ENCODE assay signal across 7 mouse cellular contexts in the genomic region with DNA sequence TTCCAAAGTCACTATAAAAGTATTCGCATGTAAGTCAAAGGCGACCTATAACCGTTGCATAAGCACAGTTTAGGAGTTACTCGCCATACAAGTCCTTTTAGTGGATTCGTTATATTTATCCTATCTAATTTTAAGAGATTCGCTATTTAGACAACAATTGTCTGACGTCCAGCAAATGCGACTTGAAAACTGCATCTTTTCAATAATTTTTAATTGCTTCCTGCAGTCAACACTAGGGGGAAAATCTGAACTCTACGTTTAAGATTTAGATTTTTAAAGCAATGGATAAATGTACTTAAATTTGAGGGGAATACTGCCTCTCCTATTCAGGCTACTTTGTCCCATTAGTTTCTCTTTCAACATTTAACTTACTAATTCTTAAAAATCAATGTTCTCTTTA. TPM values are rescaled to one million over a fixed set of nuclear protein-coding genes. Genes with fewer than 3 reads are reported as not detected.
DNase-seq lines count a peak whose midpoint lies in the region; ATAC-seq lines count a peak whose summit lies in the region.

No protein-coding gene starts in this region.

- no peaks in the 10 kb centered on the region for H3K9me3 ChIP-seq in liver, embryonic 11.5 days (ENCODE audit: control insufficient read depth, low read length)
- H3K9me3 ChIP-seq in forebrain, embryonic 14.5 days (replicated peaks; ENCODE audit: control insufficient read depth, low read length): no peaks in the 10 kb centered on the region
- no peaks in the 10 kb centered on the region for H3K9me3 ChIP-seq in limb, embryonic 12.5 days
- H3K9me3 ChIP-seq in neural tube, embryonic 15.5 days (replicated peaks): no peaks in the 10 kb centered on the region

- no peak overlapping the region for H3K27ac ChIP-seq in liver, embryonic 11.5 days (ENCODE audit: low read depth, low read length)
- H3K27ac ChIP-seq in forebrain, embryonic 14.5 days (ENCODE audit: low read depth, low read length): no peak overlapping the region
- no peak overlapping the region for H3K27ac ChIP-seq in limb, embryonic 12.5 days
- H3K27ac ChIP-seq in neural tube, embryonic 15.5 days (replicated peaks): no peak overlapping the region

- peaks cover 16% of the 10 kb centered on the region for H3K27me3 ChIP-seq in liver, embryonic 11.5 days (replicated peaks; ENCODE audit: control insufficient read depth, insufficient read depth, low read length)
- H3K27me3 ChIP-seq in forebrain, embryonic 14.5 days (replicated peaks; ENCODE audit: control insufficient read depth, insufficient read depth, low read length): no peaks in the 10 kb centered on the region
- peaks cover 26% of the 10 kb centered on the region; the same call in 1 of the 2 replicates for H3K27me3 ChIP-seq in limb, embryonic 12.5 days
- H3K27me3 ChIP-seq in neural tube, embryonic 15.5 days (replicated peaks): no peaks in the 10 kb centered on the region; the same call in 1 of the 2 replicates

- no peak overlapping the region; the same call in 1 of the 2 replicates for H3K4me3 ChIP-seq in liver, embryonic 11.5 days (ENCODE audit: low read depth, low read length)
- peak overlapping the region; percentile 94 for H3K4me3 ChIP-seq in forebrain, embryonic 14.5 days (ENCODE audit: low read depth, low read length)
- peak overlapping the region; percentile 90 for H3K4me3 ChIP-seq in limb, embryonic 12.5 days (replicated peaks)
- peak overlapping the region; percentile 86 for H3K4me3 ChIP-seq in neural tube, embryonic 15.5 days (replicated peaks)

- ATAC-seq in liver, embryonic 11.5 days (replicated peaks; ENCODE audit: low FRiP score): no peak
- ATAC-seq in forebrain, embryonic 14.5 days: no peak
- ATAC-seq in limb, embryonic 12.5 days (ENCODE audit: insufficient number of reproducible peaks, insufficient read depth, low FRiP score, low TSS enrichment, low read depth): no peak
- ATAC-seq in neural tube, embryonic 15.5 days (ENCODE audit: low FRiP score): peak; percentile 6; the same call in 1 of the 2 replicates

- no peak overlapping the region for H3K9ac ChIP-seq in liver, embryonic 11.5 days (ENCODE audit: low read depth, low read length)
- H3K9ac ChIP-seq in forebrain, embryonic 14.5 days (ENCODE audit: low read length): peak overlapping the region; percentile 87; the same call in 1 of the 2 replicates
- no peak overlapping the region for H3K9ac ChIP-seq in limb, embryonic 12.5 days (replicated peaks)
- H3K9ac ChIP-seq in neural tube, embryonic 15.5 days (replicated peaks): 0 out of 2 replicates have a peak overlapping the region, but pooled peaks have one; percentile 86

- H3K4me1 ChIP-seq in liver, embryonic 11.5 days (replicated peaks; ENCODE audit: control insufficient read depth, insufficient read depth, low read length): peaks cover 4% of the 10 kb centered on the region; the same call in 1 of the 2 replicates
- peaks cover 4% of the 10 kb centered on the region for H3K4me1 ChIP-seq in forebrain, embryonic 14.5 days (ENCODE audit: control insufficient read depth, insufficient read depth, low read length)
- 0 out of 2 replicates have a peak, but pooled peaks cover 3% of the 10 kb centered on the region for H3K4me1 ChIP-seq in limb, embryonic 12.5 days (replicated peaks)
- H3K4me1 ChIP-seq in neural tube, embryonic 15.5 days: peaks cover 16% of the 10 kb centered on the region

- 45% methylated on average over 9 of the region's 9 CpGs for WGBS in liver, embryonic 11.5 days
- 35% methylated on average over 9 of the region's 9 CpGs for WGBS in forebrain, embryonic 14.5 days
- 36% methylated on average over 9 of the region's 9 CpGs for WGBS in limb, embryonic 12.5 days
- WGBS in neural tube, embryonic 15.5 days: 42% methylated on average over 9 of the region's 9 CpGs

- peak overlapping the region; percentile 84 for H3K4me2 ChIP-seq in liver, embryonic 11.5 days
- peak overlapping the region; percentile 78 for H3K4me2 ChIP-seq in forebrain, embryonic 14.5 days (ENCODE audit: low read length)
- H3K4me2 ChIP-seq in limb, embryonic 12.5 days: peak overlapping the region; percentile 91
- H3K4me2 ChIP-seq in neural tube, embryonic 15.5 days: peak overlapping the region; percentile 89

- DNase-seq in liver, embryonic 11.5 days (ENCODE audit: low spot score): no peak
- no peak for DNase-seq in liver
- DNase-seq in forebrain, embryonic 14.5 days (ENCODE audit: low spot score): peak; percentile 40
- no peak for DNase-seq in B cell, adult 2 months
- no peak for DNase-seq in embryo, embryonic 11 days

- no peaks in the 10 kb centered on the region for H3K36me3 ChIP-seq in liver, embryonic 11.5 days (ENCODE audit: control insufficient read depth, insufficient read depth, low read length)
- H3K36me3 ChIP-seq in forebrain, embryonic 14.5 days (ENCODE audit: control insufficient read depth, insufficient read depth, low read length): no peaks in the 10 kb centered on the region
- no peaks in the 10 kb centered on the region for H3K36me3 ChIP-seq in limb, embryonic 12.5 days
- no peaks in the 10 kb centered on the region for H3K36me3 ChIP-seq in neural tube, embryonic 15.5 days

RNA-seq across cellular contexts. Expression of a gene that starts 0.6 kb away (rescaled TPM):
- polyA plus RNA-seq in liver, embryonic 11.5 days (2014; fragmentation: Nextera tagmentation; extraction: Ambion mirVana): 1.0 and 1.3 TPM in 2 replicates
- polyA plus RNA-seq in forebrain, embryonic 14.5 days (2014; fragmentation: Nextera tagmentation; extraction: Ambion mirVana): 4.5 and 4.6 TPM in 2 replicates
- 3.8 and 4.5 TPM in 2 replicates for polyA plus RNA-seq in limb, embryonic 12.5 days (2016; fragmentation: Nextera tagmentation; extraction: Ambion mirVana)
- 7.6 and 9.6 TPM in 2 replicates for polyA plus RNA-seq in neural tube, embryonic 15.5 days (2015; fragmentation: Nextera tagmentation; extraction: Ambion mirVana)

Comparison
In these comparisons a context has a peak if more than half of its experiments do, and no peak if none do; other contexts are left out.
1. H3K9ac ChIP-seq: peak in forebrain, embryonic 14.5 days (single experiment) and neural tube, embryonic 15.5 days (single experiment); none in liver, embryonic 11.5 days (single experiment) and limb, embryonic 12.5 days (single experiment).
2. Peak in every context shown above with its lines, with median percentiles within 50 percentile points of each other: H3K4me2 ChIP-seq.